Mouse (Mus musculus) mature B cell (primary cell): ENCODE measurements around the gene S100pbp.

Experiments
- in situ Hi-C: fragments of 300-500 bp; cut with MboI; formaldehyde crosslinking; loops from 2 replicates; pipeline ENCODE4 v1.14.3; 2019

Gene S100pbp

GRCm38 (mm10) chr4:129147552-129148103 lies 41.9 kb downstream of the S100pbp start:
- in situ Hi-C loops = no loop called here

DNA sequence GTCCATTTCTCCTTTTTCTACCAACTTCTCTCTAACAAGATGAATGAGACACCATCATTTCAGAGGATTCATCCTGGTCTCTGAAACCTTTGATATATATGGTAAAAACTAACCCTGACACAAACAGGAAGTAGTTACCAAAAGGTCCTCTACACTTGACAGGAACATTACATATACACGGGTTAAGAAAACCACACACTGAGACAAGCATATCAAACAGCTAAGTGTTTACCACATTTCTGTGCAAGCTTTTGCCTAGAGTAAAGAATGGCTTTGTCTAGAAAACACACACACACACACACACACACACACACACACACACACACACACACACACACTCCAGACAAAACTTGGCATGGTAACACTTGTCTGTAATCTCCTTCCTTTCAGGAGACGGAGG lies 43.1 kb downstream of the S100pbp start:
- in situ Hi-C loops = no loop called here

GRCm38 (mm10) chr4:129145943-129146342 lies 43.6 kb downstream of the S100pbp start:
- in situ Hi-C loops = no loop called here

- in situ Hi-C loops = no loop called here
Observed at GRCm38 (mm10) chr4:129145411-129145810, 44.1 kb downstream of the S100pbp start.

GRCm38 (mm10) chr4:129144401-129145367 lies 44.8 kb downstream of the S100pbp start:
- in situ Hi-C loops = no loop called here

- in situ Hi-C loops = no loop called here
Observed at GRCm38 (mm10) chr4:129143509-129143908, 46.0 kb downstream of the S100pbp start.

- in situ Hi-C loops = no loop called here
Observed at GRCm38 (mm10) chr4:129142439-129143045, 47.0 kb downstream of the S100pbp start.

DNA sequence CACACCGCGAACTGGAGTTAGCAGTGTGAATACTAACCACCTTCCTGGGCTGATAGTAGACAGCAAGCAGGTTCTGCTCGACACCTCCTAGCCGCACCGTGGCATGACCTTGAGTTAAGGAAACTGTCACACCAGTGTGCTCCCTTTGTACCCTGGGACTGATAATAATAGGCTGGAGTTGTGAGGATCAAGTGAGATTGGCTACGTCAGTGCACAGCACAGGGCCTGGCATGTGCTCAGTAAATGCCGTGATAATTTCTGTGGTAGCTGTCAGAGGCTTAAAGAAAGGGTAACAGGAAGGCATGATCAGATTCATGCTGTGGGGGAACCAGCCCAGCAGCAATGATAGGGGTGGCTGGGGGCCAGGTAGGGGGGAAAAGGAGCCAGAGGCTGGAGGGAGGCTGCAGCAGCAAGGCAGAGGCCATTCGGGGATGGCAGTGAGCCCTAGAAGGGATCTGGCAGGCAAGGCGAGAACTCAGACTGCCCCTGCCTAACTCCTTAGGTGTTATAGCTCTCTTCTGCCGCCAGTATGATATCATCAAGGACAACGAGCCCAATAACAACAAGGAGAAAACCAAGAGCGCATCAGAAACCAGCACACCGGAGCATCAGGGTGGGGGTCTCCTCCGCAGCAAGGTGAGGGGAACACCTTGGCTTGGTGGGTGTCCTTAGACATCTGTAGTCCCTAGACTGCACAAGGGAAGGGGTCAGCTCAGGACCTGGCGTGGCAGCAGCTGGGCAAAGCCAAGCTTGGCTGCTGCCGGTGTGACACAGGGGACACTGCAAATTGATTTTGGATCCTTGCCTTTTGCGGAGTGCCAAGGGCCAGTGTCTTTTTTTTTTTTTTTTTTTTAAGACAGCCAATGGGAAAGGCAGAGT lies 47.7 kb downstream of the S100pbp start:
- in situ Hi-C loops = no loop called here

DNA sequence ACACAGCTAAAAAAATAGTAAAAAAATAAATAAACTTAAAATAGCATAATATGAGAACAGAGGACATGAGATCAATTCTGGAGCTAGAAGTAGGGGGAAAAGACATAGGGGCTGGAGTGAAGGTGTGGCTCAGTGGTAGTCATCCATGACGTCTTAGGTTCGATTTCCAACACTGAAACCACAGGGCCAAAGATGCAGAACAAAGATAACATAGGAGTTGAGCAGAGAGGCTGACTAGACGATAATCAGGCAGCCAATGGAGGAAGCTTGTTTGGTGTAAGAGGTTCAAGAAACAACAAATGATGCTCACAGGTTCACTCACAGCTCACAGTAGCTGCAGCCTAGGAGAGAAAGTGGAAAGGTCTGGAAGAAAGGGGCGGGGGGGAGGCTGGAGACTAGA lies 48.7 kb downstream of the S100pbp start:
- in situ Hi-C loops = no loop called here

DNA sequence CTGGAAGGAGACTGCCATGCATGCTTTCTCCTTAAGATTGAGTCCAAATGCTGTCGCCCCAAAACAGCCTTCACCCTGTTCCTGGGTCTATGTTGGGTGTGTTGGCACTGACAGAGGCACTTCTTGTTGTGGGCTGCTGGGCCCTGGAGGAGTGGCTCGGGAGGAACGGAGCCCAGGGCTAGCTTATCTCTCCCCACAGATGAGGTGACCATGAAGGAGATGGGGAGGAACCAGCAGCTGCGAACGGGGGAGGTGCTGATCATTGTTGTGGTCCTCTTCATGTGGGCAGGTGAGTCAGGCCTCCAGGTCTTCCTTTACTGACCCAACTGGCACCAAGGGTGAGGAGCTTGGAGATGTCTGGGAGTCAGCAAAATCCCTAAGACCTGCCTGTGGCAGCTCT lies 49.9 kb downstream of the S100pbp start:
- in situ Hi-C loops = no loop called here

DNA sequence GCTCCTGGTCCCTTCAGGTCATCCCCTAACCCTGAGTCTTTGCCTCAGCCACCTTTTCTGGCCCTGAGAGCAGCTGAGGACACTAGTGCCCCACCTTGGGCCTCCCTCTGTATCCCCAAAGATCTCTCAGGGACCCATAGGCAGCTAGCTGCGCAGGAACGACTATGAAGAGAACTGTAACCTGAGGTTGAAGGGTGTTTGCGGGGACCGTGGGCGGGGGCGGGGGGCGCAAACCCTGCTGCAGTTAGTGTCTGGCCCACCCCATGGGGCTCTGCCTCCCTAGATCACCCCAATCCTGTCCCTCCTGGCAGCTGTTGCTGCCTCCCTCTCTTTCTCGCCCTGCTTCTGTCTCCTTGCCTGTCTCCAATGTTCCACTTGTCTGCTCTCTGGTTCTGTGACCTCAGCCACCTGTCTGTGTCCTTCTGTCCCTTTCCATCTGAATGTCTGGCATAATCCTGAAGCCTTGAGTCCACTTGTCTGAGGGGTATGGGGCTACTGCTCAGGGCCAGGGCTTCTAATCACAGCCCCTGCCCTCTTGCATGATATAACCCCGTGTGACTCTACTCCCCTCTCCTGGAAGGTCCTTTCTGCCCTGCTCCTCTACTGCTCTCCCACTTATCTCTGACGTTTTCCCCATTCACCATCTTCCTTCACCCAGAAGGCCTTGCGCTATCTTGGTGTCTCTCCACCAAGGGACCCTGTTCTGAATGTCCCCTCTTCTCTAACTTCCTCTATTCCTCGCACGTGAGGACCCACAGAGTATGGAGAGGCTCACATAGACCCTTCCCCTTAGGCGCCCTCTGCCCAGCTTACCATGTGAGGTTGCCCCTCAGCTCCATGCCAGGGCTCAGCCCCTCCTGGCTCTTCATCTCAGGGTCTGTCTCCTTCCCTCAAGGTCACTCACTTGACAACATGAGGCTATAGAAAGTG lies 51.9 kb downstream of the S100pbp start:
- in situ Hi-C loops = no loop called here

DNA sequence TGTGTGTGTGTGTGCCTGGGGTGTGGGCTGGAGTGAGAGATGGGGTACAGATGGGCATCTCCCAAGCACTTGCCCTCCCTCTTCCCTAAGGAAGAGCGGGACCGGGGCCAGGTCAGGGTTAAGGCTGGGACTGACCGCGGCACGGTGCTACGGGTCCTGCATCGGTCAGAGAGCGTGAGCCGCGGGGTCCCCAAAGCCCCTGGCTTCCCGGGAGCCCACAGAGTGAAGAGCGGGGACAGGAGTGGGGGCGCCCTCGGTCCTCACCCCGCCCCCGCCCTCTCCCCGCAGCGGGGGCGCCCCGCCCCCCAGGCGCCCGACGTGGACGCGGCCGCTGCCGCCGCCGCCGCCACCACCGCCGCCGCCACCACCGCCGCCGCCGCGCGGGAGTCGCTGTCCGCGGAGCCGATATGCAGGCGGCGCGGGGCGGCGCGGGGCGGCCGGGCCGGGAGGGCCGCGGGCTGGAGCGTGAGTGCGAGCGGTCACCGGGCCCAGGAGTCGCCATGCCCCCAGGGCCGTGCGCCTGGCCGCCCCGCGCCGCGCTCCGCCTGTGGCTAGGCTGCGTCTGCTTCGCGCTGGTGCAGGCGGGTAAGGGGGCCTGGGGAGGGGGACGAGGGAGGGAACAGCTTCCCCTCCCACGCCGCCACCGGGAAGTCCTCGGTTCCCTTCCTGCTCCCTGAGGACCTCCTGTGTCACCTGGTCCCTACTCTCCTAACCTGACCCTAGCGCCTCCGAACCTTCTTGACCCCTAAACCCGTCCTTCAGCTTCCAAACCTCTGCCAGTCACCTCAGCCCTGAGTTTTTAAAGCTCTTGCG lies 52.7 kb downstream of the S100pbp start, which contains the start of gene Fndc5:
TSS of gene Fndc5 (plus strand) at position 421 of the 813 bp plus-strand sequence.
- in situ Hi-C loops = no loop called here

GRCm38 (mm10) chr4:129136189-129136578 lies 53.3 kb downstream of the S100pbp start:
- in situ Hi-C loops = no loop called here

GRCm38 (mm10) chr4:129135637-129136036 lies 53.9 kb downstream of the S100pbp start:
- in situ Hi-C loops = no loop called here

DNA sequence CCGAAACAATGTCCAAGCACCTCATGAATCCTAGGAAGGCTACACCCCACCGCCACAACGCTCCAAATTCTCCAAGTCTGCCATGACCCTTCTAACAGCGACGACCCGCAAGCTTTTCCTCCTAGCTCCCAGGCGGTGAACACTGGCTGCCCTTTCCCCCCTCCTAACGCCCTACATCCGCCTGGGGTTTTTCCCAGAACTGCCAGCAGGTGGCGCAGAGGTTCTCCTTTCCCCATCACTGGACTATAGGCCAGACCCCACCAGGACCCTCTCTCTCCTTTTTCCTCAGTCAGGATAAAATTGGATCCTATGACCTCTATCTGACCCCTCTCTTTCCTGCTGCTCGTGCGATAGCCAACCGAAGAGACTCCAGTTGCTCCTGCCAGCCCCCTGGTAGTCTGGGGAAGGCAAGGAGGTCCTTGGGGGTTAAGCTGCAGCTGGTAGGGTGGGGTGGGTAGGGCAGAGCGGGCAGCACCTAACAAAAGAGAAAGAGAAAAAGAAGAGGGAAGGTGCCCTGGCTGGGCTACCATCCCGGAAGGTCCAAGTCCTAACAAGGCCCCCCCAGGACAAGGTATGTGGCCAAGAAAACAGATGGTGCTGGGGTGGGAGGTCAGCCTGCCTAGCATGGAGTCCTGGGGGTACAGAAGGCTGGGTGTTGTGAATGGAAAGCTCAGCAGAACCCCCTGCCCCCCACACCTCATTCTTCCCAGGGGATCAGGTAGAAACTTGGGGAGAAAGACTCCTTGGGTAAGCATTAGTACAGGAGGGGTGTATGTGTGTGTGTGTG lies 54.5 kb downstream of the S100pbp start:
- in situ Hi-C loops = no loop called here

DNA sequence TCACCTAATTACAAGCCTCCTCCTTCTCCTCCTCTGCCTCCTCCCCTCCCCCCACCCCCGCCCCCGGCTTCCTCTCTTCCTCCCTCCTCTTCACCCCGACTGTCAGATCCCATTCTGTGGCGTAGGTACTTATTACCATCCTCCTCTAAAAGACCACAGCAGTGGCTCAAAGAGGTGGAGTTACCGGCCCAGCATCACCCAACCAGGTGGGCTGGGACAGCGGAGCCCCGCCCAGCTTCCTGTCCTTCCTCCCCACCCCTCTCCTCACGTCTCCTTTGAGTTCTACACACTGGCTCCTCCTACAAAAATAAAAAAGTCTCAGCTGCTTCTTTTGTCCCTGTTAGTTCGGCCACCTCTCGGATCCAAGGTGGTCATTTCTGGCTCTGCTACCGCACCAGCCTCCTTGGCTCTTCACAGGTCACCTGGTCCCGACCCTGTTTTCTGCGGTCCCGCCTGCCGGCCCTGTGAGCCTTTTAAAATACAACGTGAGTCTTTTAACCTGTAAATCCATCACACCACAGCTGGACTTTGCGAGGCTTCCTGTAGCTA lies 58.7 kb downstream of the S100pbp start:
- in situ Hi-C loops = no loop called here

DNA sequence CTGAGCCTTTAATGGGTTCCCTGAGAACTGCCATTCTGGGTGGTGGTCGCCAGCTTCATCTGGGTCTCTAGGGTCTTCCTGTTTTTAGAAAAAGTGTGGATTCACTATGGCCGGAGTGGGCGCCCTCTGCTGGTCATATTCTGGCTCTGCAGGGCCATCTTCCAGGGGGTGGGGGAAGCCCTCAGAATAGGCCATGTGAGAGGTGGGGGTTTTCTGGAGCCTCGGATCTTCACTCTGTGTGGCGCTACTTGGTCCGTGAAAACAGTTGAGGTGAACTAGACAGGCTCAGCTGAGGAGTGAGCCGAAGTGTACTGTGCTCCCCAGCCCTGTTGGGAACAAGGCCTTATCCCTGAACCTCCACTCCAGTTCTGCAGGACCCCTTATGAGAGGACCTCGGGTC lies 59.4 kb downstream of the S100pbp start:
- in situ Hi-C loops = no loop called here

DNA sequence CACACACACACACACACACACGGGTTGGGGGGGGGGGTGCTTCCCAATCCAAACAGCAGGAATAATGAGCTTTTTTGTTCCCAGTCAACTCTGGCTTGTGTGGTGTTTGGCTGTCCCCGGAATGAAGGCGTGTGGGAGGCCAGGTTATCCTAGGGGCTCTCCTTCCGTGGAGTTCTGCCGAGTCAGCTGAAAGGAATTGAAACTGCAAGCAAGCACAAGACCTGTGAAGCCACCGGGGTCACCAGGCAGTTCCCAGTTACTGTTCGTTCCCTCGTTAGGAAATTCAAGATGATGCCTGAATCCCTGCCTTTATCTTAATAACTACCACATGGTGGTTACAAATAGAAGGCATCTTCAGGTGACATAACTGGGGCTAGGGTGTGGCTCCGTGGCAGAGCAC lies 60.1 kb downstream of the S100pbp start:
- in situ Hi-C loops = no loop called here
